Mouse (Mus musculus) intestine, embryonic 14.5 days (tissue): ENCODE results near the gene Gipc3. TPM values are rescaled to one million over a fixed set of nuclear protein-coding genes. Genes with fewer than 3 reads are reported as not detected.

Experiments
- ATAC-seq: fragments of 200-750 bp; cut with Nextera tagmentation; replicated peaks from 2 replicates; pipeline ENCODE4 v1.8.0; 2017; ENCODE audit warnings: low read depth, moderate number of reproducible peaks, moderate TSS enrichment, moderate library complexity; ENCODE audit not compliant: low FRiP score, low TSS enrichment
- DNase-seq: peaks from one replicate; pipeline ENCODE4 v3.0.0-alpha.2; 2018; ENCODE audit warnings: low spot score
- H3K27ac ChIP-seq: fragments of 300-500 bp; sonication (generic); 2 replicates; pipeline ENCODE4 v1.5.1; 2014; ENCODE audit warnings: low read depth, mild to moderate bottlenecking, control low read depth
- H3K27me3 ChIP-seq: fragments of 300-500 bp; sonication (generic); replicated peaks from 2 replicates; pipeline ENCODE4 v1.6.1; 2014; ENCODE audit warnings: low read length, control low read depth; ENCODE audit not compliant: control insufficient read depth, insufficient read depth
- H3K36me3 ChIP-seq: fragments of 300-500 bp; sonication (generic); 2 replicates; pipeline ENCODE4 v1.6.1; 2014; ENCODE audit warnings: low read length, control low read depth; ENCODE audit not compliant: control insufficient read depth, insufficient read depth
- H3K4me1 ChIP-seq: fragments of 300-500 bp; sonication (generic); replicated peaks from 2 replicates; pipeline ENCODE4 v1.6.1; 2014; ENCODE audit warnings: low read length, control low read depth, mixed read lengths; ENCODE audit not compliant: control insufficient read depth, insufficient read depth
- H3K4me2 ChIP-seq: fragments of 300-500 bp; sonication (generic); 2 replicates; pipeline ENCODE4 v1.6.1; 2014; ENCODE audit warnings: low read length
- H3K4me3 ChIP-seq: fragments of 300-500 bp; sonication (generic); 2 replicates; pipeline ENCODE4 v1.5.1; 2014; ENCODE audit warnings: low read depth, low read length, control low read depth, mixed read lengths
- H3K9ac ChIP-seq: fragments of 300-500 bp; sonication (generic); 2 replicates; pipeline ENCODE4 v1.6.1; 2014; ENCODE audit warnings: mild to moderate bottlenecking, low read length
- H3K9me3 ChIP-seq: fragments of 300-500 bp; sonication (generic); 2 replicates; pipeline ENCODE4 v1.6.1; 2016; ENCODE audit warnings: low read length, control low read depth; ENCODE audit not compliant: control insufficient read depth
- WGBS: fragments of 180-500 bp; shearing (Covaris S2); extraction: QIAGEN DNeasy Blood & Tissue Kit; methylation state at CpG from one replicate; pipeline ENCODE4 v1.1.7; 2014; 5-methylcytosine and 5-hydroxymethylcytosine counted together
- polyA plus RNA-seq: library from polyadenylated mRNA; unstranded; fragments of >200 nt; fragmentation: Nextera tagmentation; extraction: Ambion mirVana; gene quantifications from 2 replicates; pipeline ENCODE4 v1.2.1, GENCODE M21; 2014

Gipc3 gene
- polyA plus RNA-seq, 1 experiment from 2014 or later, result 0.07 TPM

GRCm38 (mm10) chr10:81318589-81319329 is 24.3 kb downstream of the Gipc3 start:
- H3K4me1 ChIP-seq, result peaks cover 31% of the 10 kb centered on the region
- H3K4me3 ChIP-seq, result no peak overlapping the region
- H3K36me3 ChIP-seq, result peaks cover 47% of the 10 kb centered on the region
- WGBS, result 89% methylated on average over 13 of the region's 13 CpGs
- peak overlapping the region; percentile 88; the same call in 1 of the 2 replicates for H3K27ac ChIP-seq
- peak overlapping the region; percentile 37; the same call in 1 of the 2 replicates for H3K9ac ChIP-seq
- no peaks in the 10 kb centered on the region for H3K9me3 ChIP-seq
- no peak overlapping the region for H3K4me2 ChIP-seq
- no peaks in the 10 kb centered on the region for H3K27me3 ChIP-seq
- no peak for ATAC-seq
- DNase-seq, result no peak

DNA sequence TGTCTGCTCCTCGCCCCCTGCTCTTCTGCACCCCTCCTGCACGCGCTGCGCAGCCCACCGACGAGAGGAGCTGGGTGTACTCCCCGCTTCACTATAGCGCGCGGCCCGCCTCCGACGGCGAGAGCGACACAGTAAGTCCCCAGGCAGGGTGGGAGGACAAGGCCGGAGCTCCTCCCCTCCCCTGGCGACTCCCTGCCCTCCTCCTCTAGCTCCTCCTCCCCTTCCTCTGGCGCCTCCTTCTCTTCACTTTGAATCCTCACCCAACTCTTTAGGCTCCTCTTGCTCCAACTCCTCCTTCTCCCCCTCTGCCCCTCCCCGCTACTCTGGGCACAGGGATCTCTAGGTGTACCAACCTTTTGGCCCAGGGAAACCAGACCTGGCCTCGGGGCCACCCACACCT is 25.8 kb downstream of the Gipc3 start:
- Histone ChIP-seq H3K9me3 (no peaks in the 10 kb centered on the region), H3K36me3 (peaks cover 47% of the 10 kb centered on the region), H3K4me1 (peaks cover 28% of the 10 kb centered on the region), H3K9ac (peak overlapping the region; percentile 27; the same call in 1 of the 2 replicates), H3K27ac (no peak overlapping the region), H3K4me3 (peak overlapping the region; percentile 20; the same call in 1 of the 2 replicates), H3K4me2 (peak overlapping the region; percentile 46), H3K27me3 (no peaks in the 10 kb centered on the region)
- DNase-seq (no peak), ATAC-seq (no peak)
- WGBS, result 22% methylated on average over 20 of the region's 20 CpGs

- Histone ChIP-seq H3K27ac (no peak overlapping the region), H3K4me3 (peak overlapping the region; percentile 20; the same call in 1 of the 2 replicates), H3K36me3 (peaks cover 55% of the 10 kb centered on the region), H3K4me1 (peaks cover 21% of the 10 kb centered on the region), H3K9ac (peak overlapping the region; percentile 27; the same call in 1 of the 2 replicates), H3K27me3 (no peaks in the 10 kb centered on the region), H3K9me3 (no peaks in the 10 kb centered on the region), H3K4me2 (peak overlapping the region; percentile 46)
- ATAC-seq, result no peak
- DNase-seq, result no peak
- WGBS, result 47% methylated on average over 16 of the region's 16 CpGs
Measured at GRCm38 (mm10) chr10:81316338-81317060, 26.6 kb downstream of the Gipc3 start.

GRCm38 (mm10) chr10:81315587-81315986 is 27.5 kb downstream of the Gipc3 start:
- Histone ChIP-seq H3K4me3 (no peak overlapping the region), H3K27me3 (no peaks in the 10 kb centered on the region), H3K9me3 (no peaks in the 10 kb centered on the region), H3K4me1 (peaks cover 21% of the 10 kb centered on the region), H3K9ac (no peak overlapping the region), H3K27ac (no peak overlapping the region), H3K36me3 (peaks cover 64% of the 10 kb centered on the region), H3K4me2 (no peak overlapping the region)
- ATAC-seq (no peak), DNase-seq (no peak)
- WGBS, result 93% methylated on average over 16 of the region's 16 CpGs

GRCm38 (mm10) chr10:81314201-81314600 is 28.9 kb downstream of the Gipc3 start:
- Histone ChIP-seq H3K4me2 (no peak overlapping the region), H3K9ac (no peak overlapping the region), H3K4me3 (no peak overlapping the region)

DNA sequence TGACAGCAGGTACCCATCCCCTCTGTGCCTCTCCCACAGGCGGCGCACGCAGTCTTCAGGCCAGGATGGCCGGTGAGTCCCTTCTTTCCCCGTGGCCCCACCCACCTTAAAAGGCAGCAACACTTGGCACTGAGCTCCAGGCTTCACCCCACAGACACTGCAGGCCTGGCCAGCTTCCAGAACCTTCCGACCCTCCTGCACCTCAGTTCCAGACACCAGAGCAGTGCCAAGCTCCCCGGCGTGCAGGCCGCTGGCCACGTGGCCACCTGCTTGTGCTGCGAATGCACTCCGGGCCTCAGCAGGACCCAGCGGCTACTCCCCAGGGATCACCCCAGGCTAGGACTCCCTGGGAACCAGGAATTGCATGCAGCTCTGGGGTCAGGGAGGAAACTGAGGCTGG is 29.5 kb downstream of the Gipc3 start:
- H3K27me3 ChIP-seq, result no peaks in the 10 kb centered on the region
- H3K9me3 ChIP-seq, result no peaks in the 10 kb centered on the region
- no peak for ATAC-seq
- H3K4me2 ChIP-seq, result no peak overlapping the region
- no peak for DNase-seq
- peaks cover 9% of the 10 kb centered on the region for H3K4me1 ChIP-seq
- no peak overlapping the region for H3K27ac ChIP-seq
- H3K36me3 ChIP-seq, result peaks cover 84% of the 10 kb centered on the region
- WGBS, result 96% methylated on average over 13 of the region's 13 CpGs
- no peak overlapping the region for H3K9ac ChIP-seq
- H3K4me3 ChIP-seq, result no peak overlapping the region

More at GRCm38 (mm10) chr10:81314201-81314600, 28.9 kb downstream of the Gipc3 start:
- no peaks in the 10 kb centered on the region for H3K9me3 ChIP-seq
- H3K27me3 ChIP-seq, result no peaks in the 10 kb centered on the region
- ATAC-seq (no peak), DNase-seq (no peak)
- 76% methylated on average over 7 of the region's 7 CpGs for WGBS
- H3K4me1 ChIP-seq, result peaks cover 13% of the 10 kb centered on the region
- no peak overlapping the region for H3K27ac ChIP-seq
- peaks cover 78% of the 10 kb centered on the region for H3K36me3 ChIP-seq

- Histone ChIP-seq H3K27ac (no peak overlapping the region), H3K4me1 (no peaks in the 10 kb centered on the region; the same call in 1 of the 2 replicates), H3K27me3 (no peaks in the 10 kb centered on the region), H3K9me3 (no peaks in the 10 kb centered on the region), H3K4me2 (no peak overlapping the region), H3K4me3 (no peak overlapping the region), H3K9ac (no peak overlapping the region), H3K36me3 (peaks cover 90% of the 10 kb centered on the region)
- ATAC-seq (no peak), DNase-seq (no peak)
- WGBS, result 82% methylated on average over 5 of the region's 5 CpGs
Measured at GRCm38 (mm10) chr10:81309571-81309970, 33.5 kb downstream of the Gipc3 start.

GRCm38 (mm10) chr10:81306837-81307682 is 36.0 kb downstream of the Gipc3 start:
- ATAC-seq (no peak), DNase-seq (no peak)
- Histone ChIP-seq H3K9ac (no peak overlapping the region), H3K4me1 (peaks cover 17% of the 10 kb centered on the region), H3K27ac (no peak overlapping the region), H3K27me3 (no peaks in the 10 kb centered on the region), H3K36me3 (peaks cover 64% of the 10 kb centered on the region), H3K4me2 (no peak overlapping the region), H3K4me3 (no peak overlapping the region), H3K9me3 (no peaks in the 10 kb centered on the region)
- WGBS, result 91% methylated on average over 21 of the region's 21 CpGs
